Mouse (Mus musculus) bone marrow, adult 2 months (tissue): Measurements from ENCODE around the gene Tpd52l1. TPM values are rescaled to one million over a fixed set of nuclear protein-coding genes. Genes with fewer than 3 reads are reported as not detected.
"Not testable (repeated sequence)": the region's sequence is repeated elsewhere in the genome, so short reads cannot be mapped to it uniquely, and the experiment has no call there.

Source experiments
- H3K27ac ChIP-seq: fragments of 200-500 bp; 2 replicates; pipeline ENCODE4 v1.5.1; 2012; ENCODE audit warnings: low read depth, mild to moderate bottlenecking, control low read depth, inconsistent platforms, low read length; ENCODE audit not compliant: control insufficient read depth, poor library complexity, insufficient read depth
- H3K4me1 ChIP-seq: fragments of 200-500 bp; 2 replicates; pipeline ENCODE4 v1.6.1; 2011; ENCODE audit warnings: low read length; ENCODE audit not compliant: control insufficient read depth, insufficient read depth
- H3K4me3 ChIP-seq: fragments of 200-500 bp; replicated peaks from 2 replicates; pipeline ENCODE3; 2011; ENCODE audit warnings: mild to moderate bottlenecking, low read depth, low read length, control low read depth; ENCODE audit not compliant: control insufficient read depth
- CTCF ChIP-seq: fragments of 200-500 bp; IDR thresholded peaks from 2 replicates; pipeline ENCODE4 v1.5.1; 2011; ENCODE audit warnings: low read length, control low read depth; ENCODE audit not compliant: control insufficient read depth, insufficient read depth
- POLR2A ChIP-seq: fragments of 200-500 bp; IDR thresholded peaks from 2 replicates; pipeline ENCODE4 v1.6.1; 2011; ENCODE audit warnings: low read depth, mild to moderate bottlenecking, control low read depth, low read length, borderline replicate concordance; ENCODE audit not compliant: control insufficient read depth
- WGBS: fragments of 180-500 bp; shearing (Covaris S2); methylation state at CpG from one replicate; pipeline ENCODE4 v1.1.7; 2018; 5-methylcytosine and 5-hydroxymethylcytosine counted together
- polyA plus RNA-seq: library from polyadenylated mRNA; stranded (reverse); fragments of >200 nt; gene quantifications from 2 replicates; pipeline ENCODE4 v1.2.4, GENCODE M21; 2011; ENCODE audit warnings: low replicate concordance; ENCODE audit not compliant: missing spikeins, insufficient read depth, insufficient read length

The Tpd52l1 gene
- polyA plus RNA-seq, 1 experiment: 1.9 TPM

DNA sequence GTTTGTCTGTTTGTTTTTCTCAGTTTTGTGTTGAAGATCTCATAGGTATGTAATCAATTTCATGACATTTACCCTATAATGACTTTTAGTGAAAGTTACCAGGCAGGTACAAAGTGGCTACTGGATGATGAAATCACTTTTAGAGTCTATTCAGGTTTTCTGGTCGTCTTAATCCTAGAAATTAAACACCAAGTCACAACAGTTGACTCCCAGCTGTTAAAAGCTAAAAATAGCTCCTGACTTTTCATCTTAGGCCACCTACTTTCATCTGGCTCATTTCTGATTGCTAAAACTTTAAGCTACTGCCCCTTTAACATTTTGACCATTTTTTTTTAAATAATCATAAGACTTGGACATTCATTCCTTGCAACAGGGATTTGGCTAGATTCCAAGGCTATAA lies 1.3 kb upstream of the Tpd52l1 start:
- TF ChIP-seq CTCF (no peak), POLR2A (no peak)
- Histone ChIP-seq H3K4me1 (no peaks in the 10 kb centered on the region), H3K27ac (no peak overlapping the region), H3K4me3 (no peak overlapping the region)
- WGBS: 47% methylated on average over 1 of the region's 1 CpGs

DNA sequence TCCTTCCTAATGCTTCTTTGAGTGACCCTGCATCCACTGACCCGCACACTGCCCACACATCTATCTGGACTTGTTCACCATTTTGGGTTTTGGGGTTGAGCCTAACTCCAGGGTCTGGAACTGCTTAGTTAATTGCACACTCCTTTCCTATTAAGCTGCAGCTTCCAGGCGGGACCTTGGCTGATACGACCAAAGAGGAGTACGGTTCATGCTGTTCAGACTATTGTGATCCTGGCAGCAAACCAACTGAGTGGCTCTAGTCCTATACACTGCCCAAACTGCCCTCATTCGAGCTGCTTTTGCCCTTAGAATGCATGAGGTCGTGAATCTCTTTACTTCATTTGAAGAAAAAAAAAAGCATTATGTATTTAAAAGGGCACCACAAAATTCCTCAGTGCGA lies 1.6 kb downstream of the Tpd52l1 start:
- TF ChIP-seq POLR2A (no peak), CTCF (no peak)
- Histone ChIP-seq H3K4me3 (no peak overlapping the region), H3K27ac (no peak overlapping the region), H3K4me1 (no peaks in the 10 kb centered on the region)
- WGBS: 83% methylated on average over 7 of the region's 7 CpGs

DNA sequence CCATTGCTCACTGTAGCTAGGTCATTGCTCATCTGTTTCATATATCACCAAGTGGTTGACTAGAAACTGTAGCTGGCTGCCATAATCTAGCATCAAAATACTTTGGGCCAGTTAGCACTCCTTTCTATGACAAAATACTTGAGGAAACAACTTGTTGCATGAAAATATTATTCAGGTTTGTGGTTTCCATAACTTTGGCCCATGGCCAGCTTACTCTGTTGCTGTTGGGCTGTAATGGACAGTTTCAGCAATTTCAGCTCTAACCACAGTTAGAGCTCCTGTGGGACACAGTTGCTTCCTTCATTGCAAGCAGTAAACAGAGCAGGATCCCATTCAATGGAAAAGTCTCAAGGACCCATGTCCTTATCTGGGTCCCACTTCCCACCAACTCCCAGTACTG lies 4.3 kb downstream of the Tpd52l1 start:
- Histone ChIP-seq H3K27ac (no peak overlapping the region), H3K4me3 (no peak overlapping the region), H3K4me1 (no peaks in the 10 kb centered on the region)
- TF ChIP-seq POLR2A (no peak), CTCF (no peak)

DNA sequence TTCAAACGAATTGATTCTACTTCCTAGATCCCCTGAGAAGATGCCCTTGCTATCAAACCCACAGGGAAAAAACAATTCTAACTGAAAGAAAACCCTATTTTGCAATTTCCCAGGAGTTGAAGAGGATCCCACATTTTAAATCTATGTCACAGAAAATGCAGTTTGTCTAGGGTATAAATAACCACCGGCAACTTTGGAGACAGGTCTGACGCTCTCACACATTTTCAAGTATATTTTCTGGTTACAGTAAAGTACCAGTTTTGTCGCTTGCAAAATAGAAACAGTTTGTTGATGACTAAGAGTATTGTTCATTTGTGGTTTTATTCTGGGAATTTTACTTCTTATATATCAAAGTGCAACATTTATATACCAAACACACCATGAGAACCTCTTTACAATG lies 9.7 kb downstream of the Tpd52l1 start:
- H3K4me1 ChIP-seq: no peaks in the 10 kb centered on the region
- no peak for TF ChIP-seq CTCF
- no peak for TF ChIP-seq POLR2A
- no peak overlapping the region for H3K4me3 ChIP-seq
- H3K27ac ChIP-seq: no peak overlapping the region
- WGBS: 69% methylated on average over 4 of the region's 4 CpGs

DNA sequence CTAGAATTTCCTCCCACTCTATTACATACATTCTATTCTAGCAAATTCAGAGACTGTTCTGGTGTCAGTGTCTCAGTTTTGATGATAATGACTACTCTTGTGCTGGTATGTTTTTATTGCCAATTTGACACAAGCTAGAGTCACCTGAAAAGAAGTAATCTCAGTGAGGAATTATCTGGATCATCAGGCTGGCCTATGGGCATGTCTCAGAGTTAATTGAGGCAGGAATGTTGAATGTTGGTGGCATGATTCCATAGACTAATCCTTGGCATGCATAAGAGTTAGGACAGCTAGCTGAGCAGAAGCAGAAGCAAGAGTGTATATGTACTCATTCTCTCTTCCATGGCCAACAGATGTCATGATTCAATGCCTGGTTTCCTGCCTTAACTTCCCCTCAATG lies 27.8 kb downstream of the Tpd52l1 start:
- no peak overlapping the region for H3K27ac ChIP-seq
- H3K4me3 ChIP-seq: no peak overlapping the region
- TF ChIP-seq POLR2A (no peak), CTCF (no peak)
- no peaks in the 10 kb centered on the region for H3K4me1 ChIP-seq

DNA sequence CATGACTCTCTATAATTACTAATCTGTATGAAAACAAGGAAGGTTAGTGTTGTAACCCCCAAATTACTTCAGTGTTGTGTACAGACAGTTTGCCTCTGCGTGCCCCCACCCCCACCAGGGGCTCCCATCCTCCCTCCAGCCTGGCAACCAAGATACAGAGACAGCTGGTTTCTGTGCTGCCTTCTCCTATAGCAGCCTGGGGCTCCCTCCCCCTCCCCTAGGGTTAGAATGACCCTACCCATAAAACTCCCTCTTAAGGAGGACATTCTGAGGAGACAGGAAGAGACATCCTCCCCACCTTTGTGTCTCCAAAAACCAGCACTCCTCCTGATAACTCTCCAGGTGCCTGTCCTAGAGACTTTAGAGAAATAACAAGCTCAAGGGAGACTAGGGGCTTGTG lies 52.8 kb downstream of the Tpd52l1 start:
- Histone ChIP-seq H3K4me3 (no peak overlapping the region), H3K4me1 (no peaks in the 10 kb centered on the region), H3K27ac (no peak overlapping the region)
- no peak for TF ChIP-seq POLR2A
- TF ChIP-seq CTCF: no peak
- 39% methylated on average over 1 of the region's 1 CpGs for WGBS

DNA sequence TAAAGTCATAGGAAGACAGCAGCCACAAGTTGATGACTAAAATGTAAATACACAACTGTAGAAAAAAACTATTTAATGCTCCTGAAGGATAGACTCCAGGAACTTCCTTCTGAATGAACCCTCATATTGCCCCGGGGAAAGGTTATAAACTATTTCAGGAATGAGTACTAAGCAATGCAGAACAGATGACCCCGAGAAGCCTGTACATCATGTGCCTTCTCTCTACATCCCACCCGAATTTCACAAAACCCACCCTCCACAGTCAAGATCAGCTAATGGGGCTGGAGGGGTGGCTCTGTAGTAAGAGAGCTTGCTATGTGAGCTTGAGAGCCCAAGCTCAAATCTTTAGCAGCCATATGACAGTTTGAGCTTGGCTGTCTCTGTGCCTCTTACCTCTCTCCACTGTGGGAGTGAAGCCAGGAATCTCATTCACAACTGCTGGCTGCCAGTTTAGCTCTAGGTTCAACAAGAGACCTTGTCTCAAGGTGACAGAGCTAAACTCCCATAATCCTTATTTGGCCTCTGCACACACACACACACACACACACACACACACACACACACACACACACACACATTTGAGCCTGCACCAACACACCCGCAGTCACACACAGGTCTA lies 54.9 kb downstream of the Tpd52l1 start:
- 68% methylated on average over 4 of the region's 4 CpGs for WGBS
- TF ChIP-seq CTCF: no peak
- TF ChIP-seq POLR2A: no peak
- Histone ChIP-seq H3K27ac (no peak overlapping the region), H3K4me3 (no peak overlapping the region), H3K4me1 (no peaks in the 10 kb centered on the region)

DNA sequence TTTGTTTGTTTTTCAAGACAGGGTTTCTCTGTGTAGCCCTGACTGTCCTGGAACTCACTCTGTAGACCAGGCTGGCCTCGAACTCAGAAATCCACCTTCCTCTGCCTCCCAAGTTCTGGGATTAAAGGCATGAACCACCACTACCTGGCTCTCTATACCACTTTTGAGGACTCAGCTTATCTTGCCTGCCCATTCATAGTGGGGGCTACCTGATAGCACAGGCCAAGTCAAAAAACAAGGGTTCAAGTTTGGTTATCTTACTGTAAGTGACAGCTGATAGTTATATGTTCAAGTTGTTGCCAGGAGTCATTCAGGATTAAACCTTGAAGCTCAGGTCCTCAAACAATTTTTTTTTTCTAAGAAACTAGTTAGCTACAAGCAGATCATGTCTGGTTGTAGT lies 57.2 kb downstream of the Tpd52l1 start:
- not testable (repeated sequence) for H3K27ac ChIP-seq, H3K4me3 ChIP-seq, H3K4me1 ChIP-seq
- 59% methylated on average over 1 of the region's 1 CpGs for WGBS

DNA sequence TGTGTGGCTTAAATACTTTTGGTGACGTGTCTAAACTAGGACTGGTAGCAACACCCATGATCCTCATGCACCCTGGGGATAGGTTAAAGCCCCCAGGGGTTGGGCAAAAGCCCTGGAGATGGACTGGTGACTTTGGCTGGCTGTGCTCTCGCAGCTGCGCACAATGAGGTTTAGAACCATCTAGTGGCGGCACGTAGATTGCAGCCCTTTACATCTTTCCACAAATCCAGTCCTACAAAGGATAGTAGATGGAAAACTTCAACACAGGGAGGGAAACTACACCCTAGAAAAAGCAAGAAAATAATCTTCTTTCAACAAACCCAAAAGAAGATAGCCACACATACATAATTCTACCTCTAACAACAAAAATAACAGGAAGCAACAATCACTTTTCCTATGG lies 75.6 kb downstream of the Tpd52l1 start:
- WGBS: 27% methylated on average over 4 of the region's 5 CpGs
- not testable (repeated sequence) for H3K4me3 ChIP-seq, H3K4me1 ChIP-seq, H3K27ac ChIP-seq
